Mouse (Mus musculus) gastrocnemius, adult 18-20 months (tissue): ENCODE data around the gene Gm15517. TPM values are rescaled to one million over a fixed set of nuclear protein-coding genes. Genes with fewer than 3 reads are reported as not detected.
"Not testable (repeated sequence)": the region's sequence is repeated elsewhere in the genome, so short reads cannot be mapped to it uniquely, and the experiment has no call there.

Source experiments
- DNase-seq: peaks from one replicate; pipeline ENCODE4 v3.0.0; 2021; ENCODE audit warnings: low spot score
- total RNA-seq, 2 experiments: library from RNA; stranded (reverse); gene quantifications; 2 replicates each; pipeline ENCODE4 v1.2.3; 2021

Gm15517 gene
- total RNA-seq, 2 experiments from 2014 or later = not detected

DNA sequence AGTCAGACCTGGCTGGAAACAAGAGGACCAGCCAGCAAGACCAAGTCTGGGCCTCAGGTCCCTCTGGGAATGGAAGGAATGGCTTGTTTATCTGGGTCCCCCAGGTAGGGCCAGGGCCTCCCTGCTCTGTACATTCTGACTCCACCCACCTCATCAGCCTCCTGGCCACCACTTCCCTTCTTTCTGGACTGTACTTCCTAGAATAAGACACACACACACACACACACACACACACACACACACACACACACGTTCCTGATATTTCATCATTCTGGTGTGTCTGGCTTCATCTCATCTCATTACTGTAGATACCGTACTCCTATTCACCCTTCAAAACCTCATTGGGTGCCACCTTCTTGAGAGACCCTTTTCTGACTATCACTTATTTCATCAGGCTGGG, 8.2 kb downstream of the Gm15517 start:
- no peak for DNase-seq

DNA sequence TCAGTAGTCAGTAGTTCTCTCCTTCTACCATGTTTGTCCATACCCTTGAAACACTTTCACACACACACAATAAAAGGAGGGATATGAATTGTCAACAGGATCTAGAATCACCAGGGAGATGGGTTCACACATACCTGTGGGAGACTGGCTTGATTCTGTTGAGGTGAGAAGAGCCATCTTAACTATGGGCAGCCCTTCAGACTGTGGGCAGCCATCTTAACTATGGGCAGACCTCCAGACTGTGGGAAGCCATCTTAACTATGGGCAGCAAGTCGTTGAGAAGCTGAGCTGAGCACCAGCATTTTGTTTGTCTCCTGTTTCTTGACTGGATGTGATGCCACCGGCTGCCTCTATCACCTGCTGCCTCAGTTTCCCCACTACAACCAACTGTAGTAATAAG, 10.1 kb downstream of the Gm15517 start:
- DNase-seq = no peak

DNA sequence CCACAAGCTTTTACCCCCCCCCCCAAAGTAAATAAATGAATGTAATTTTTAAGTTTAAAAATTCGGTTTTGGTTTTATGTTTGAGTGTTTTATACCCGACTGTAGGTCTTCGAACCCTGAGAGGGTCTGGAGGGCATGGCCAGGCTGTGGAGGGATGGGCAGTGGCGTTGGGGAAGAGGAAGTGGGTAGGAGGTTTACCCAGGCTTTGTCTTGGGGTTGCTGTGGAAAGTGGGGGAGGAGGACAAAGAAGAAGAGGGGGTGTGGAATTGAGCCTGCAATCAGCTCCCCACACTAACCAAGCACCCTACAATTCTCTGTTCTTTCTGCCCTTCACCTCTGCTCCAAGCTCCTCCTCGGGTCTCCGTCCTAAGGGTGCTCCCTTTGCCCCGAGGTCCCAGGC, 11.3 kb downstream of the Gm15517 start:
- no peak for DNase-seq

DNA sequence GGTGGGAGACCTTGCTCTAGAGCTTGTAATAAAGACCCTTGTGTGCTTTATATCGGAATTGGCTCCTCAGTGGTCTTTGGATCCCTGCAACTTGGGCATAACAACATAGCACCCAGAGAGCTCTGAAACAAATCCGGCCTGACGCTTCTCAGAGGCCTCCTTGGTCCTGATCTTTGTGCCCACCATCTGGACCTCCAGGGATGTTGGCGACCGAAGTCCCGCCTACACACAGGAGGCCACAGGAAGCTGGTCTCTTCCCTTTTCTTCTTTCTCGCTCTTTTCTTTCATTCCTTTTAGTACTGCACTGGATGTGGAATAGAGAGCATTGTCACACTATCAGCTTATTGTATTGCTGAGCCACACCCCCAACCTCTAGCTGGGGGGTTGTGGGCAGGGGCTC, 12.2 kb downstream of the Gm15517 start:
- no peak for DNase-seq

DNA sequence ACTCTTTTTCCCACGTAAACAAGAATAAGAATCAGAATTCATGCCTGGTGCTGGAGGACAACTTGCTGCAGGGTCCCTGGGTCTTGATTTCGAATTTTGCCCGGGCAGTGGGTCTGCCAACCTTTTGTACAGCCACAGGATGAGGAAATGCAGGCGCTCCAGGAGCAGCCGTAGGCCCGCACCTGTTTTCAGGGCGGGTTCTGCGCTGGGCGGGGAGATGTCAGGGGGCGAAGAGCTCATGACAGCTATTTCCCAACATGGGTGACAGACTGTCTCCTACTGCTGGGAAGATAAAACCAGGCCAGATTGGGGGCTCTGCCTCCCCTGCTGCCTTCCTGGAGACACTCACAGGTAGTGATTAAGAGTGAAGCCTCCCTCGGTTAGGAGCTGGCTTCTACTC, 12.8 kb downstream of the Gm15517 start:
- DNase-seq = no peak

DNA sequence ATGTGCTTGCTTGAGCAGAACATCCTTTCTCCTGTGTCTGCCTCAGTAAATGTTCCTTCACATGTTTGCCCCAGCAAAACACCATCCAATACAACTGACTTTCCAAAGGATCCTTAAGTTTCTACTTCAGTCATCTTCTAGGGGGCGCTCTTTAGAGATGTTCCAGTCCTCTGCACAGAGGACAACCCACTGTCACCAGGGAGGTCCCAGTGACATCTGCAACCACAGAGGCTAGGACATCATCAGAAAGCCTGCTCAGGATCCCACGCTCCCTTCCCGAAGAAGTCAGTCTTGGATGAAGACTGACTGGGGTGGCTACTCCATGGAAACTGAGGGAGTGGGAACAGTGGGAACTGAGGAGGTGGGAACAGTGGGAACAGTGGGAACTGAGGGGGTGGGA, 14.3 kb downstream of the Gm15517 start:
- no peak for DNase-seq

DNA sequence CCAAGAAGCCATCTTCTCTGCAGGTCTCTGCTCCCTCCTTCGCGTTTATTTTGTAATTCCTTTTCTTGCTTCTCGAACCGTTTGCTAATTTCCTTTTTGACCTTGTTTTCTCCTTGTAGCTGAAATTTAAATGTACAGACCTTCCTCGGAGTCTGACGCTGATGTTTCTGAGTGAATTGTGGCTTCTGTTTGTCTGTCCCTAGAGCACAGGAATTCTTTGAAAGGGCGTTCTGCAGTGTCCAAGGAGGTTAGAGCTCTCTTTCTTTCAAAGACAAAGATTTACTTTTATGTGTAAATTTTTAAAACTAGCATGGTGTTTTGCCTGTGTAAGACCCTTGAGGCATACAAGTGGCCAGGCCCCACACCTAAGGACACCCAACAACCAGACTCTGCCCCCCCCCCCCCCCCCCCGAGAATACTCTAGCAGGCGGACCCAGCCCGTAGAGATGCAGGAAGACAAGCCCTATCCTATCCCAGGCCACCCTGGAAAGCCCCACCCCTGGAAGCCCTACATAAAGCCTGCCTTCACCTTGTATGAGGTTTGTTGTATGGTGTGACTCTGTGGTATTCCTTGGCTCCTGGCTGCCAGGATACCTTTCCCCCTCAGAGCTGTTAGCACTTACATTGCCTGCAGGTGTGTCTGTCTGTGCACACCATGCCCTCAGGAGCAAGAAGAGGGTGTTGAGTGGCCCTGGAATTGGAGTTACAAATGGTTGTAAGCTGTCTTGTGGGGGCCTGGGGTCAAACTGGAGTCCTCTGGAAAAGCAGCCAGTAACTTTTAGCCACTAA, 15.4 kb downstream of the Gm15517 start:
- DNase-seq = no peak

DNA sequence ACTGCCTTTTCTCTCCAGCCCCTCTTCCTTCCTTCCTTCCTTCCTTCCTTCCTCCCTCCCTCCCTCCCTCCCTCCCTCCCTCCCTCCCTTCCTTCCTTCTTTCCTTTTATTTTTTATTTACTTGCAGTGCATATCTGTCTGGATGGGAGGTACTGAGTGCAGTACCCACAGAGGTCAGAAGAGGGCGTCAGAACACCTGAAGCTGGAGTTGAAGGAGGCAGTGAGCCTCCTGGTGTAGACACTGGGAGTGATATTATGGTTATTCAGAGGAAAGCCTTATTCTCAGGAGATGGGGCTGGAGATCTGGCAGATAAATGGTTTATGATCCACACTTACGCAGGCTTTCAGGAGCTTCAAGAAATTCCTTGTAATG, 16.0 kb downstream of the Gm15517 start:
- DNase-seq = no peak

DNA sequence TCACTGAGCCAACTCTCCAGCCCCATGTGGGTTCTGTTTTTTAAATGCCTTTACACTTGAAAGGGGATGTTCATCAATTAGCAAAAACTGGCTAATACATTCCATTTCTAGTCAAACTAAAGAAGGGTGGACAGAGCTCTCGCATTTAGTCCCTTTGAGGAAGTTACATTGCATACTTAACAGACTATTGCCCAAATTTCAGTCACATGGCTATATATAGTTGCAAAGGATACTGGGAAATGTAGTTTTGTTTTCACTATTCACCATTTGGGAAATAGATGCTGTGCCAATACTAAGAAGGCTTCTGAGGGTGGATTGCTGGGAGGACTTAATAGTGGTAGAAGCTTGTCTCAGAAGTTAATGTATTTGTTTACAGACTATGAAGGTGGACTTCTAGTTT, 19.7 kb downstream of the Gm15517 start:
- DNase-seq = no peak

GRCm38 (mm10) chr7:44281586-44281985, 20.3 kb downstream of the Gm15517 start:
- no peak for DNase-seq

DNA sequence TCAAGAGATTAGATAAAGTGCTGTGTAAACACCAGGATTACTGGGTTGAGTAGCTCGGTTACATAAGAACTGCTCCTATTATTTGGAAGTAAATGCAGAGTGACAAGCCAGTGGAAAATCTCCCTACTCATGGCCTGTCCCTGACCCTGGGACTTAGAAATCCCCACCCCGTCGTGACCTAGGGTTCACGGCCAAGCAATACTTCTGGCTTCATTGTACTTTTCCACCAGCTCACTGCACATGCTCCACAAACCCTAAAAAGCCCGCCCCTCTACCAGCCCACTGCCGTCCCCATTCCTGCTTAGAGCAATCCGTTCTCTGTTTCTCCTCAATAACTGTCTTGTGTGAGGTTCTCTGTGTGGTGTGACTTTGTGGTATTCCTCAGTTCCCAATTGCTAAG, 26.5 kb downstream of the Gm15517 start:
- DNase-seq = no peak

- DNase-seq = no peak
Observed at GRCm38 (mm10) chr7:44290986-44291385, 29.7 kb downstream of the Gm15517 start.

- no peak for DNase-seq
Observed at GRCm38 (mm10) chr7:44291418-44291817, 30.2 kb downstream of the Gm15517 start.

DNA sequence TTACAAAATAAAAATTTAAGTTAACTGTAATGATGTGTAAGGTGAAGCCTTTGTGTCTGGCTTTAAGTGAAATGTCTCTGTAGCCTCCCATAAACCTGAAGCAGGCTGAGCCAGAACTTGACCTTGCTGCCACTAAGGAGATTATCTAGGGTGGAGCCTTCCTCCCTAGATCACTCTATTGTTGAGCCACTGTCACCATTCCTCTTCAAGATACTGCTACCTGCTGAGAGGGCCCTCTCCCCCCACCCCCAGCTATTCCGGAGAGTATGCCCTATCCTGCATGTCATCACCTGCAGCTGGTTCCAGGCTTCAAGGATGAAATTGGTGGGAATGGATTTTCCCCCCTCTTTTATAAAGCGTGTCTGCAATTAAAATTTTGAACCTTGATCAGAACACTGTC, 36.3 kb downstream of the Gm15517 start:
- not testable (repeated sequence) for DNase-seq

GRCm38 (mm10) chr7:44303346-44304340, 42.4 kb downstream of the Gm15517 start:
- DNase-seq = no peak

DNA sequence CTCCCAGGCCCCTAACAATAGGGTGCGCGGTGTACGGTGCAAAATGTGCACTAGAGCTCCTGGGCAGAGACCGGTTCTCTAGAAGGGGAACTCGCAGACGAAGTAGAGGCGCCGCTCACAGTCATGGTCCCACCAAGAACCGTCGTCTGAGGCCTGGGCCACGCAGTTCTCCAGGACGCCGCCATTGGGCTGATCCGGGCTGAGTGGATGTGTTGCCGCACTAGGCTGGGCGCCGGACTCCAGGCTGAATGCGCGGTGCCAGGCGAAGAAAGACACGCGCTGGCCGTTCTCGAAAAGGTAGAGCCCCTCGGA, 43.2 kb downstream of the Gm15517 start:
- no peak for DNase-seq

GRCm38 (mm10) chr7:44304775-44305641, 43.8 kb downstream of the Gm15517 start:
- peak; percentile 96 for DNase-seq

GRCm38 (mm10) chr7:44305686-44306085, 44.4 kb downstream of the Gm15517 start:
- DNase-seq = no peak

DNA sequence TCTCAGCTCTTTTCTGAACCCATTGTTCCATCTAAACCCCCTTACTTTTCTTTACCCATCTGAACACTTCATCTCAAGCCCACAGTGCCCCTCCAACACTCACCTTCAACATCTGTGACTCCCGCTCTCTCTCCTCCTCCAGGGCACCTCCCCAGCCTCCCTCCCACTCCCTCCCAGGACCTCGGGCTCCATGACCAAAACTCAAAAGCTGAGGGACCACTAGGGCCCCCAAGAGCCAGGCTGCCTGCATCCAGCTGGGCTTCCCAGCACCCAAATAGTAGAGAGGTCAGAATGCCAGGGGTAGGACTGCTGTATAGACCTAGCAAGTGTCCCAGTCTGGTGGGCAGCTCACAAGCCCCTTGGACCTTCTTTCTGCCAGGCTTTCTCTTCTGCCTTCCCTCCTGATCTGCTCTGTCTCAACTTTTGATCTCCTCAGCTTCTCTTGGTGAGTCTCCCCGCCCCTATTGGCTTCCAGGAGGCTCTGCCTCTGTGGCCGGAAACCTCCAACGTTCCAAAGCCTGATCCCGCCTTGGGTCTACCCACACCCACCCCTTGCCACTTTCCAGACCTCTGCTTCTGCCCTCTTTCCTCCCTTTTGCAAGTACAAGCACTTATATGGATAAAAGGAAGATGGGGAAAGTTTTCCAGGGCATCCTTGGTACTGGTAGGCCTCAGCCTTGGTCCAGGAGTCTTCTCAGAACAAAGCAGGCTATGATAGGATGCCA, 45.4 kb downstream of the Gm15517 start, which contains the start of gene Clec11a:
Gene Clec11a (minus strand): TSS at position 387 of the 725 bp plus-strand sequence.
- no peak for DNase-seq

- no peak for DNase-seq
Observed at GRCm38 (mm10) chr7:44307261-44308020, 46.2 kb downstream of the Gm15517 start.
